In genomic region chr11:107130879-107131748, GRCm38 (mm10) we compare ENCODE assay signal across 8 mouse cellular contexts. TPM values are rescaled to one million over a fixed set of nuclear protein-coding genes. Genes with fewer than 3 reads are reported as not detected.
DNase-seq lines count a peak whose midpoint lies in the region; ATAC-seq and TF ChIP-seq lines count a peak whose summit lies in the region.

No protein-coding gene starts in this region.

- no peak for TF ChIP-seq EP300 in liver, embryonic 14.5 days (IDR thresholded peaks at IDR 0.05; ENCODE audit: low read depth)

- peak overlapping the region; percentile 72 for H3K4me3 ChIP-seq in embryonic facial prominence, embryonic 15.5 days (replicated peaks)
- H3K4me3 ChIP-seq in heart, embryonic 10.5 days, result peak overlapping the region; percentile 83
- peak overlapping the region; percentile 91 for H3K4me3 ChIP-seq in kidney, embryonic 15.5 days (replicated peaks)
- H3K4me3 ChIP-seq in liver, embryonic 14.5 days (ENCODE audit: insufficient read depth in 1 of 2, low read depth in 2 of 2, low read length in 2 of 2), result peak overlapping the region; percentile 93 to 96
- H3K4me3 ChIP-seq in stomach, embryonic 16.5 days (replicated peaks; ENCODE audit: low read length), result peak overlapping the region; percentile 88

- no peaks in the 10 kb centered on the region for H3K27me3 ChIP-seq in embryonic facial prominence, embryonic 15.5 days
- H3K27me3 ChIP-seq in heart, embryonic 10.5 days (ENCODE audit: insufficient read depth, poor library complexity, severe bottlenecking), result no peaks in the 10 kb centered on the region
- H3K27me3 ChIP-seq in kidney, embryonic 15.5 days, result no peaks in the 10 kb centered on the region
- no peaks in the 10 kb centered on the region for H3K27me3 ChIP-seq in liver, embryonic 14.5 days (ENCODE audit: control insufficient read depth, insufficient read depth, low read length)
- H3K27me3 ChIP-seq in stomach, embryonic 16.5 days (ENCODE audit: control insufficient read depth, insufficient read depth, low read length), result no peaks in the 10 kb centered on the region

- H3K9me3 ChIP-seq in embryonic facial prominence, embryonic 15.5 days (replicated peaks), result no peaks in the 10 kb centered on the region
- H3K9me3 ChIP-seq in heart, embryonic 10.5 days, result no peaks in the 10 kb centered on the region
- no peaks in the 10 kb centered on the region for H3K9me3 ChIP-seq in kidney, embryonic 15.5 days (replicated peaks)
- H3K9me3 ChIP-seq in liver, embryonic 14.5 days (ENCODE audit: control insufficient read depth, low read length), result no peaks in the 10 kb centered on the region
- H3K9me3 ChIP-seq in stomach, embryonic 16.5 days (replicated peaks; ENCODE audit: control insufficient read depth, low read length), result no peaks in the 10 kb centered on the region

- H3K36me3 ChIP-seq in embryonic facial prominence, embryonic 15.5 days, result no peaks in the 10 kb centered on the region
- 0 out of 2 replicates have a peak, but pooled peaks cover 3% of the 10 kb centered on the region for H3K36me3 ChIP-seq in heart, embryonic 10.5 days
- H3K36me3 ChIP-seq in kidney, embryonic 15.5 days, result no peaks in the 10 kb centered on the region
- H3K36me3 ChIP-seq in liver, embryonic 14.5 days (replicated peaks; ENCODE audit: control insufficient read depth, insufficient read depth, low read depth), result no peaks in the 10 kb centered on the region
- no peaks in the 10 kb centered on the region for H3K36me3 ChIP-seq in stomach, embryonic 16.5 days (ENCODE audit: control insufficient read depth, insufficient read depth, low read length)

- TF ChIP-seq CTCF in liver, embryonic 14.5 days (IDR thresholded peaks at IDR 0.05; ENCODE audit: low read depth), result no peak

- H3K4me2 ChIP-seq in embryonic facial prominence, embryonic 15.5 days (replicated peaks), result peak overlapping the region; percentile 92
- peak overlapping the region; percentile 90 for H3K4me2 ChIP-seq in kidney, embryonic 15.5 days
- H3K4me2 ChIP-seq in liver, embryonic 14.5 days (ENCODE audit: low read depth), result peak overlapping the region; percentile 97
- peak overlapping the region; percentile 85 for H3K4me2 ChIP-seq in stomach, embryonic 16.5 days (ENCODE audit: low read depth, low read length)

- H3K27ac ChIP-seq in embryonic facial prominence, embryonic 15.5 days (replicated peaks), result peak overlapping the region; percentile 95
- H3K27ac ChIP-seq in heart, embryonic 10.5 days, result peak overlapping the region; percentile 99
- H3K27ac ChIP-seq in kidney, embryonic 15.5 days, result peak overlapping the region; percentile 97
- H3K27ac ChIP-seq in liver, embryonic 14.5 days, result peak overlapping the region; percentile 78
- H3K27ac ChIP-seq in stomach, embryonic 16.5 days (ENCODE audit: low read length), result peak overlapping the region; percentile 96

- WGBS in embryonic facial prominence, embryonic 15.5 days, result under 1% methylated on average over 48 of the region's 65 CpGs
- under 1% methylated on average over 62 of the region's 65 CpGs for WGBS in heart, embryonic 10.5 days
- WGBS in kidney, embryonic 15.5 days, result 2% methylated on average over 61 of the region's 65 CpGs
- 1% methylated on average over 60 of the region's 65 CpGs for WGBS in liver, embryonic 14.5 days (ENCODE audit: insufficient replicate concordance)
- under 1% methylated on average over 55 of the region's 65 CpGs for WGBS in stomach, embryonic 16.5 days

- H3K9ac ChIP-seq in embryonic facial prominence, embryonic 15.5 days, result peak overlapping the region; percentile 95
- peak overlapping the region; percentile 96 for H3K9ac ChIP-seq in kidney, embryonic 15.5 days
- peak overlapping the region; percentile 90 for H3K9ac ChIP-seq in liver, embryonic 14.5 days (replicated peaks)
- peak overlapping the region; percentile 100 for H3K9ac ChIP-seq in stomach, embryonic 16.5 days (ENCODE audit: low read length)

- DNase-seq in B cell, adult 2 months, result peak; percentile 61 to 66
- DNase-seq in adrenal gland, postnatal 4 days (ENCODE audit: low spot score in 2 of 2), result peak; percentile 12 to 40
- DNase-seq in heart, embryonic 10.5 days (ENCODE audit: low spot score), result peak; percentile 86
- peak in 1 of 3 experiments; percentile 44 for DNase-seq in liver, embryonic 14.5 days (ENCODE audit: low read depth in 3 of 3, low spot score in 3 of 3)
- peak; percentile 77 for DNase-seq in neural tube, embryonic 10.5 days (ENCODE audit: extremely low spot score, low spot score)

- peaks cover 25% of the 10 kb centered on the region for H3K4me1 ChIP-seq in embryonic facial prominence, embryonic 15.5 days
- peaks cover 13% of the 10 kb centered on the region; the same call in 1 of the 2 replicates for H3K4me1 ChIP-seq in heart, embryonic 10.5 days
- peaks cover 28% of the 10 kb centered on the region for H3K4me1 ChIP-seq in kidney, embryonic 15.5 days
- peaks cover 5 to 6% of the 10 kb centered on the region in 2 experiments; a peak in 3 of 4 replicates for H3K4me1 ChIP-seq in liver, embryonic 14.5 days (replicated peaks; ENCODE audit: control insufficient read depth in 2 of 2, insufficient read depth in 2 of 2, low read length in 1 of 2)
- peaks cover 12% of the 10 kb centered on the region for H3K4me1 ChIP-seq in stomach, embryonic 16.5 days (ENCODE audit: control insufficient read depth, insufficient read depth, low read length)

- ATAC-seq in embryonic facial prominence, embryonic 15.5 days (ENCODE audit: insufficient number of reproducible peaks, low FRiP score, low TSS enrichment, low read depth), result peak; percentile 53
- ATAC-seq in kidney, embryonic 15.5 days (replicated peaks; ENCODE audit: low FRiP score), result peak; percentile 68
- peak; percentile 65 for ATAC-seq in liver, embryonic 14.5 days (ENCODE audit: insufficient read depth)
- peak; percentile 63 for ATAC-seq in stomach, embryonic 16.5 days (ENCODE audit: insufficient read depth, low FRiP score)

RNA-seq across cellular contexts. Expression of gene Bptf, which starts 0.8 kb away (rescaled TPM):
- 10 to 100 TPM; 51.6 to 55.4 TPM for total RNA-seq in adrenal gland, postnatal 4 days (2021)
- 29.5 and 34.0 TPM in 2 replicates for polyA plus RNA-seq in embryonic facial prominence, embryonic 15.5 days (2015; fragmentation: Nextera tagmentation; extraction: Ambion mirVana)
- polyA plus RNA-seq in heart, embryonic 10.5 days (2016; fragmentation: Nextera tagmentation; extraction: Ambion mirVana), result 19.1 and 25.5 TPM in 2 replicates
- polyA plus RNA-seq in kidney, embryonic 15.5 days (2015; fragmentation: Nextera tagmentation; extraction: Ambion mirVana), result 31.4 and 35.0 TPM in 2 replicates
- 7.1 and 10.3 TPM in 2 replicates for polyA plus RNA-seq in liver, embryonic 14.5 days (2012; rRNA removed)
- polyA plus RNA-seq in liver, embryonic 14.5 days (2014; fragmentation: Nextera tagmentation; extraction: Ambion mirVana), result 7.5 and 7.9 TPM in 2 replicates
- polyA plus RNA-seq in stomach, embryonic 16.5 days (2015; fragmentation: Nextera tagmentation; extraction: Ambion mirVana), result 22.8 and 27.4 TPM in 2 replicates

RNA-seq across cellular contexts. Expression of gene Nol11, which starts 58.1 kb away (rescaled TPM):
- total RNA-seq in adrenal gland, postnatal 4 days (2021), result 10 to 100 TPM; 27.0 to 27.3 TPM
- 42.9 and 43.5 TPM in 2 replicates for polyA plus RNA-seq in embryonic facial prominence, embryonic 15.5 days (2015; fragmentation: Nextera tagmentation; extraction: Ambion mirVana)
- polyA plus RNA-seq in heart, embryonic 10.5 days (2016; fragmentation: Nextera tagmentation; extraction: Ambion mirVana), result 59.5 and 63.0 TPM in 2 replicates
- polyA plus RNA-seq in kidney, embryonic 15.5 days (2015; fragmentation: Nextera tagmentation; extraction: Ambion mirVana), result 58.1 and 59.2 TPM in 2 replicates
- 7.0 and 11.3 TPM in 2 replicates for polyA plus RNA-seq in liver, embryonic 14.5 days (2012; rRNA removed)
- polyA plus RNA-seq in liver, embryonic 14.5 days (2014; fragmentation: Nextera tagmentation; extraction: Ambion mirVana), result 19.9 and 20.5 TPM in 2 replicates
- 46.2 and 48.2 TPM in 2 replicates for polyA plus RNA-seq in stomach, embryonic 16.5 days (2015; fragmentation: Nextera tagmentation; extraction: Ambion mirVana)
